8 mouse cellular contexts compared by ENCODE assay signal in the genomic region with DNA sequence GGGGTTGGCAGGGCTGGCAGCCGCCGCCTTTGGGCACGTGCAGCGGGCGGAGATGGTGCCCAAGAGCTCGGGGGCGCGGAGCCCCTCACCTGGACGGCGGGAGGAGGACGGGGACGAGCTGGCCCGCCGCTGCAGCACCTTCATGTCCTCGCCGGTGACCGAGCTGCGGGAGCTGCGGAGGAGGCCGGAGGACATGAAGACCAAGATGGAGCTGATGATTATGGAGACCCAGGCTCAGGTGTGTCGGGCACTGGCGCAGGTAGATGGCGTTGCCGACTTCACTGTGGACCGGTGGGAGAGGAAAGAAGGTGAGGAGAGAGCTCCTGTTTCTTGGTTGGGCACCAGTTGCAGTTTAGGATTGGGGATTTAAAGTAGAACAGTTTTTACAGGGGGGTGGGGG. TPM values are rescaled to one million over a fixed set of nuclear protein-coding genes. Genes with fewer than 3 reads are reported as not detected.
DNase-seq lines count a peak whose midpoint lies in the region; ATAC-seq and TF ChIP-seq lines count a peak whose summit lies in the region.

No protein-coding gene starts in this region.

- peak overlapping the region; percentile 83 for H3K4me2 ChIP-seq in heart, embryonic 14.5 days (ENCODE audit: low read length)
- H3K4me2 ChIP-seq in hindbrain, embryonic 13.5 days = peak overlapping the region; percentile 75
- H3K4me2 ChIP-seq in liver, postnatal 0 days (ENCODE audit: low read depth, low read length) = peak overlapping the region; percentile 77

- H3K79me2 ChIP-seq in MEL (ENCODE audit: control insufficient read depth, insufficient read depth, low read length, poor library complexity) = peaks cover 37% of the 10 kb centered on the region

- 1% methylated on average over 25 of the region's 25 CpGs for WGBS in heart, embryonic 14.5 days
- WGBS in hindbrain, embryonic 13.5 days = under 1% methylated on average over 25 of the region's 25 CpGs
- WGBS in liver, postnatal 0 days (ENCODE audit: insufficient replicate concordance) = 0% methylated on average over 25 of the region's 25 CpGs

- peaks cover 27% of the 10 kb centered on the region for H3K36me3 ChIP-seq in heart, embryonic 14.5 days (ENCODE audit: control insufficient read depth, insufficient read depth, low read length)
- H3K36me3 ChIP-seq in MEL (ENCODE audit: control insufficient read depth in 1 of 2, insufficient read depth in 2 of 2, low read length in 2 of 2) = peaks cover 18 to 32% of the 10 kb centered on the region in 2 experiments
- H3K36me3 ChIP-seq in hindbrain, embryonic 13.5 days = peaks cover 23% of the 10 kb centered on the region
- peaks cover 31% of the 10 kb centered on the region for H3K36me3 ChIP-seq in liver, postnatal 0 days (replicated peaks; ENCODE audit: insufficient read depth, low read length)

- H3K9me3 ChIP-seq in heart, embryonic 14.5 days (ENCODE audit: control insufficient read depth, low read length) = no peaks in the 10 kb centered on the region
- H3K9me3 ChIP-seq in MEL (replicated peaks; ENCODE audit: insufficient read depth, low read length) = no peaks in the 10 kb centered on the region
- no peaks in the 10 kb centered on the region for H3K9me3 ChIP-seq in hindbrain, embryonic 13.5 days
- no peaks in the 10 kb centered on the region for H3K9me3 ChIP-seq in liver, postnatal 0 days (ENCODE audit: low read length)

- 0 out of 4 replicates have a peak, but pooled peaks of 1 of the 2 experiments have one; percentile 43 for TF ChIP-seq POLR2A in MEL (IDR thresholded peaks at IDR 0.05; ENCODE audit: control insufficient read depth in 1 of 2, insufficient read depth in 1 of 2, low read depth in 1 of 2, low read length in 2 of 2, poor library complexity in 1 of 2)

- no peak for DNase-seq in heart, postnatal 4 days
- peak; percentile 55 for DNase-seq in MEL (ENCODE audit: low read depth, low spot score)
- no peak for DNase-seq in liver, postnatal 0 days
- no peak for DNase-seq in adrenal gland, postnatal 25 days
- no peak for DNase-seq in spleen, adult 18-20 months
- DNase-seq in adrenal gland, adult (ENCODE audit: inconsistent age in 2 of 2, low spot score in 1 of 2) = no peak

- no peaks in the 10 kb centered on the region for H3K27me3 ChIP-seq in heart, embryonic 14.5 days (ENCODE audit: control insufficient read depth, insufficient read depth, low read length)
- H3K27me3 ChIP-seq in MEL (ENCODE audit: control insufficient read depth in 1 of 2, insufficient read depth in 2 of 2, low read length in 2 of 2) = no peaks in the 10 kb centered on the region
- no peaks in the 10 kb centered on the region for H3K27me3 ChIP-seq in hindbrain, embryonic 13.5 days
- no peaks in the 10 kb centered on the region for H3K27me3 ChIP-seq in liver, postnatal 0 days (ENCODE audit: insufficient read depth, low read length)

- TF ChIP-seq EP300 in MEL (IDR thresholded peaks at IDR 0.05; ENCODE audit: low read depth in 1 of 2, low read length in 2 of 2) = no peak
- TF ChIP-seq EP300 in liver, postnatal 0 days (IDR thresholded peaks at IDR 0.05; ENCODE audit: low read depth) = no peak

- peak overlapping the region; percentile 89 for H3K9ac ChIP-seq in heart, embryonic 14.5 days (ENCODE audit: low read length)
- H3K9ac ChIP-seq in MEL (ENCODE audit: control insufficient read depth, low read depth, low read length, poor library complexity, severe bottlenecking) = peak overlapping the region; percentile 96
- H3K9ac ChIP-seq in hindbrain, embryonic 13.5 days = peak overlapping the region; percentile 86
- peak overlapping the region; percentile 96 for H3K9ac ChIP-seq in liver, postnatal 0 days (replicated peaks)

- ATAC-seq in heart, embryonic 14.5 days (ENCODE audit: insufficient number of reproducible peaks, insufficient read depth, low FRiP score, low read depth) = no peak
- peak; percentile 67 for ATAC-seq in hindbrain, embryonic 13.5 days (ENCODE audit: low FRiP score)
- peak; percentile 2; the same call in 1 of the 2 replicates for ATAC-seq in liver, postnatal 0 days

- H3K4me1 ChIP-seq in heart, embryonic 14.5 days (ENCODE audit: control insufficient read depth in 2 of 2, insufficient read depth in 2 of 2, low read length in 2 of 2) = peaks cover 2 to 23% of the 10 kb centered on the region in 2 experiments
- H3K4me1 ChIP-seq in MEL (ENCODE audit: control insufficient read depth in 1 of 2, insufficient read depth in 2 of 2, low read length in 2 of 2) = peaks cover 10 to 13% of the 10 kb centered on the region in 2 experiments
- H3K4me1 ChIP-seq in hindbrain, embryonic 13.5 days (replicated peaks) = peaks cover 11% of the 10 kb centered on the region
- H3K4me1 ChIP-seq in liver, postnatal 0 days (ENCODE audit: insufficient read depth) = peaks cover 21% of the 10 kb centered on the region

- no peak for TF ChIP-seq RAD21 in MEL (IDR thresholded peaks at IDR 0.05; ENCODE audit: low read depth, low read length)

- H3K4me3 ChIP-seq in heart, embryonic 14.5 days (ENCODE audit: control insufficient read depth in 1 of 2, insufficient read depth in 1 of 2, low read depth in 1 of 2, low read length in 2 of 2) = peak overlapping the region; percentile 92 to 93
- H3K4me3 ChIP-seq in MEL (ENCODE audit: control insufficient read depth in 1 of 2, insufficient read depth in 1 of 2, low read depth in 2 of 2, low read length in 2 of 2) = peak overlapping the region; percentile 97 to 99
- peak overlapping the region; percentile 89 for H3K4me3 ChIP-seq in hindbrain, embryonic 13.5 days
- H3K4me3 ChIP-seq in liver, postnatal 0 days (ENCODE audit: low read depth, low read length) = peak overlapping the region; percentile 92

- peak overlapping the region; percentile 85 to 91; a peak in 3 of 4 replicates for H3K27ac ChIP-seq in heart, embryonic 14.5 days (replicated peaks in 1 of 2; ENCODE audit: control insufficient read depth in 1 of 2, insufficient read depth in 1 of 2, low read depth in 2 of 2, low read length in 2 of 2)
- peak overlapping the region; percentile 99 for H3K27ac ChIP-seq in MEL (ENCODE audit: control insufficient read depth, low read depth, low read length)
- peak overlapping the region; percentile 88 for H3K27ac ChIP-seq in hindbrain, embryonic 13.5 days
- H3K27ac ChIP-seq in liver, postnatal 0 days (ENCODE audit: low read depth) = peak overlapping the region; percentile 98

- no peak for TF ChIP-seq CTCF in MEL (IDR thresholded peaks at IDR 0.05 in 2 of 3, conservative IDR thresholded peaks at IDR 0.05 in 1 of 3; ENCODE audit: control insufficient read depth in 1 of 3, insufficient read depth in 1 of 3, low read depth in 2 of 3, low read length in 3 of 3, poor library complexity in 1 of 3, severe bottlenecking in 1 of 3)
- 0 out of 2 replicates have a peak, but pooled peaks have one; percentile 9 for TF ChIP-seq CTCF in liver, postnatal 0 days (IDR thresholded peaks at IDR 0.05; ENCODE audit: low read depth)

RNA-seq across cellular contexts. Expression of a gene that starts 0.6 kb away (rescaled TPM):
- polyA plus RNA-seq in heart, embryonic 14.5 days (2014; fragmentation: Nextera tagmentation; extraction: Ambion mirVana) = 38.4 and 41.3 TPM in 2 replicates
- 10 to 100 TPM; 17.5 to 18.0 TPM for total RNA-seq in heart, postnatal 4 days (2021)
- 159 and 204 TPM in 2 replicates for total RNA-seq in MEL (2012; rRNA removed)
- polyA plus RNA-seq in MEL (2012; ENCODE audit: insufficient read depth in 1 of 2, insufficient read length in 2 of 2, low read depth in 1 of 2, low replicate concordance in 2 of 2, missing spikeins in 1 of 2) = 100 to 1,000 TPM; 110 to 421 TPM
- 10.6 and 10.8 TPM in 2 replicates for polyA plus RNA-seq in hindbrain, embryonic 13.5 days (2015; fragmentation: Nextera tagmentation; extraction: Ambion mirVana)
- polyA plus RNA-seq in liver, postnatal 0 days (2015; fragmentation: Nextera tagmentation; extraction: Ambion mirVana) = 178 and 189 TPM in 2 replicates
- total RNA-seq in adrenal gland, postnatal 25 days (2021) = 15.8 and 19.6 TPM in 2 replicates

RNA-seq across cellular contexts. Expression of a gene that starts 32.1 kb away (rescaled TPM):
- polyA plus RNA-seq in heart, embryonic 14.5 days (2014; fragmentation: Nextera tagmentation; extraction: Ambion mirVana) = not detected in 2 replicates
- not detected for total RNA-seq in heart, postnatal 4 days (2021)
- 4.3 and 7.5 TPM in 2 replicates for total RNA-seq in MEL (2012; rRNA removed)
- polyA plus RNA-seq in MEL (2012; ENCODE audit: insufficient read depth in 1 of 2, insufficient read length in 2 of 2, low read depth in 1 of 2, low replicate concordance in 2 of 2, missing spikeins in 1 of 2) = 1 to 10 TPM in 1 of 2 experiments, not detected in 1; 8.2 TPM
- polyA plus RNA-seq in hindbrain, embryonic 13.5 days (2015; fragmentation: Nextera tagmentation; extraction: Ambion mirVana) = not detected in 2 replicates
- polyA plus RNA-seq in liver, postnatal 0 days (2015; fragmentation: Nextera tagmentation; extraction: Ambion mirVana) = not detected in 2 replicates
- total RNA-seq in adrenal gland, postnatal 25 days (2021) = not detected in 2 replicates

RNA-seq across cellular contexts. Expression of a gene that starts 48.2 kb away (rescaled TPM):
- not detected in 2 replicates for polyA plus RNA-seq in heart, embryonic 14.5 days (2014; fragmentation: Nextera tagmentation; extraction: Ambion mirVana)
- not detected for total RNA-seq in heart, postnatal 4 days (2021)
- total RNA-seq in MEL (2012; rRNA removed) = not detected in 2 replicates
- not detected for polyA plus RNA-seq in MEL (2012; ENCODE audit: insufficient read depth in 1 of 2, insufficient read length in 2 of 2, low read depth in 1 of 2, low replicate concordance in 2 of 2, missing spikeins in 1 of 2)
- not detected in 2 replicates for polyA plus RNA-seq in hindbrain, embryonic 13.5 days (2015; fragmentation: Nextera tagmentation; extraction: Ambion mirVana)
- 0.11 TPM in 1 of 2 replicates, not detected in the other for polyA plus RNA-seq in liver, postnatal 0 days (2015; fragmentation: Nextera tagmentation; extraction: Ambion mirVana)
- not detected in 2 replicates for total RNA-seq in adrenal gland, postnatal 25 days (2021)

RNA-seq across cellular contexts. Expression of a gene that starts 53.9 kb away (rescaled TPM):
- not detected in 2 replicates for polyA plus RNA-seq in heart, embryonic 14.5 days (2014; fragmentation: Nextera tagmentation; extraction: Ambion mirVana)
- total RNA-seq in heart, postnatal 4 days (2021) = not detected
- not detected in 2 replicates for total RNA-seq in MEL (2012; rRNA removed)
- polyA plus RNA-seq in MEL (2012; ENCODE audit: insufficient read depth in 1 of 2, insufficient read length in 2 of 2, low read depth in 1 of 2, low replicate concordance in 2 of 2, missing spikeins in 1 of 2) = not detected
- polyA plus RNA-seq in hindbrain, embryonic 13.5 days (2015; fragmentation: Nextera tagmentation; extraction: Ambion mirVana) = not detected in 2 replicates
- polyA plus RNA-seq in liver, postnatal 0 days (2015; fragmentation: Nextera tagmentation; extraction: Ambion mirVana) = not detected in 2 replicates
- total RNA-seq in adrenal gland, postnatal 25 days (2021) = not detected in 2 replicates

RNA-seq across cellular contexts. Expression of a gene that starts 57.1 kb away (rescaled TPM):
- polyA plus RNA-seq in heart, embryonic 14.5 days (2014; fragmentation: Nextera tagmentation; extraction: Ambion mirVana) = 106 and 111 TPM in 2 replicates
- total RNA-seq in heart, postnatal 4 days (2021) = 10 to 100 TPM; 73.2 to 79.4 TPM
- 16.9 and 18.5 TPM in 2 replicates for total RNA-seq in MEL (2012; rRNA removed)
- 10 to 100 TPM in 1 of 2 experiments, not detected in 1; 34.3 TPM for polyA plus RNA-seq in MEL (2012; ENCODE audit: insufficient read depth in 1 of 2, insufficient read length in 2 of 2, low read depth in 1 of 2, low replicate concordance in 2 of 2, missing spikeins in 1 of 2)
- 123 and 126 TPM in 2 replicates for polyA plus RNA-seq in hindbrain, embryonic 13.5 days (2015; fragmentation: Nextera tagmentation; extraction: Ambion mirVana)
- polyA plus RNA-seq in liver, postnatal 0 days (2015; fragmentation: Nextera tagmentation; extraction: Ambion mirVana) = 23.8 and 28.4 TPM in 2 replicates
- 59.3 and 65.5 TPM in 2 replicates for total RNA-seq in adrenal gland, postnatal 25 days (2021)
